Mouse (Mus musculus) kidney, postnatal 14 days (tissue): ENCODE measurements around the gene Eif3k.

Experiments used
- DNase-seq: peaks from one replicate; pipeline ENCODE4 v3.0.0; 2022; ENCODE audit warnings: mixed read lengths

The Eif3k gene

GRCm38 (mm10) chr7:28957997-28958725 is 23.5 kb downstream of the Eif3k start:
- no peak for DNase-seq

DNA sequence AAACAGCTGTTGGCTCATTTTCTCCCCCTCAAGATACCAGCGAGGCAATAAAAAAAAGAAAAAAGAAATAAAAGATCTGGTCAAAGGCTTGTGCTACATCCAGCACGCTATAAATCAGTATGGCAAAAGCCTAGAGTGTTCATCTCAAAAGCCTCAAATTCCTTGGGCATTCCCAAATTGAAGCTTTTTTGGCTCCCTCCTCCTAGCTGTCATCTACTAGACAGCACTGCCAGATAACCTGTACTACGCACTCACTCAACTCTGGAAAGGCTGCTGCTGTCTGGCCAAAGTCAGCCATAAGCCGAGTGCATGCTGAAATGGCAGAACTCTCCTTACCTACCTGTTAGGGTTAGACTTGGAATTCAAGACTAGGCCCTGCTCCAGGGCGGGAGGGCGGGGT is 24.4 kb downstream of the Eif3k start:
- DNase-seq = no peak

DNA sequence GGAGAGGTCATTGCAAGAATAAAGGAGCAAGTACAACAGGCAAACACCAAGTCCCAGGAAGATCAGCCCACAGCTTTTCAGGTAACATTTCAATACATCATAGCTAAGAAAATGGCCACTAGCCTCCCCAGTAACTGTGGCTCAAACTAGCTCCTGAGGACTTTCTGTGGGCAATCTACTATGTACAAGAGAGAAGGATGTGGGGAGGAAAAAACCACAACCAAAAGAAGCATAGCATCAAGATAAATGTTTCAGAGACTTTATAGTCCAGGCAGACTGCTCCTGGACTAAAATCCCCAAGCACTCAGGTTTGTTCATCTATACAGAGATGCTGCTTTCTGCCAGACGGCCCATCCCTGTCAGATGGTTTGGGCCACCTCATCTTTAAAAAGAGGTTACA is 25.4 kb downstream of the Eif3k start:
- DNase-seq = no peak

- DNase-seq = peak; percentile 38
Observed at GRCm38 (mm10) chr7:28955295-28955897, 26.3 kb downstream of the Eif3k start.

- no peak for DNase-seq
Observed at GRCm38 (mm10) chr7:28954773-28955172, 26.9 kb downstream of the Eif3k start.

DNA sequence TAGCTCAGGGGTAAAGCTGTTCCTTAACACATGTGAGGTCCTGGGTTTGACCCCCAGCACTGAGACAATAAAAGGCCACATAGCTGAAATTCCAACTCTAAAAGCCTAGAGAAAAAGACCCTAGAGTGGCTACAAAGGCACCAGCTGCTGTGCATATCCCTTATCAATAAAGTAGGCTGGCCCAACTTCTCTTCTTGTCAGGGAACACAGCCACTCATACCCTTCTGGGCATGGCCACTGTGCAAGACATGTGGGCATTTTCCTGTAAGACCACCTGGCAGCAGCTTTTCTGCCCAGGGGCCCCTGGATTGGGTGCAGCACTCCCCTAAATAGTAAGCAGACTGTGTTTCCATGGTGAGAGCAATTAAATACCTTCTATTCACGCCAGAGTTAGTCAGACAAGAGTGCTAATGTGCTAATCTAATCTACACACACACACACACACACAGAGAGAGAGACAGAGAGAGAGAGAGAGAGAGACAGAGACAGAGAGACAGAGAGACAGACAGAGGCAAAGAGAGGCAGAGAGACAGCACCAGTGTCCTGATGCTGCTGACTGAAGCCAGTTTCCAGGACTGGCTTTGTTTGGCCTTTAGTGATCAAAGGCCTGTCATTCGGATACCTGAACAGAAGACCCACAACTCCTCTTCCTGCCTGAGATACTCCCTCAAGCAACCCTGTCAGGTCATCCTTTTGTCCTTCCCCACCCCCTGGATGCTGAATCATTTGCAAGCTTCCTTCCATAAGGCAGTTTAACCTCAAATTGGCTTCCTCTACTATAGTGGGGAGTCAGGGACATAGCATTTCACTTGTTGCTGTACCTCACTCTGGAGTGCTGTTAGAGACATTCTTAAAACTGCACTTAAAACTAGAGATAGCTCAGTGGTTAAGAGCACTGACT is 27.9 kb downstream of the Eif3k start:
- no peak for DNase-seq

- peak; percentile 60 for DNase-seq
Observed at GRCm38 (mm10) chr7:28952786-28953185, 28.9 kb downstream of the Eif3k start.

DNA sequence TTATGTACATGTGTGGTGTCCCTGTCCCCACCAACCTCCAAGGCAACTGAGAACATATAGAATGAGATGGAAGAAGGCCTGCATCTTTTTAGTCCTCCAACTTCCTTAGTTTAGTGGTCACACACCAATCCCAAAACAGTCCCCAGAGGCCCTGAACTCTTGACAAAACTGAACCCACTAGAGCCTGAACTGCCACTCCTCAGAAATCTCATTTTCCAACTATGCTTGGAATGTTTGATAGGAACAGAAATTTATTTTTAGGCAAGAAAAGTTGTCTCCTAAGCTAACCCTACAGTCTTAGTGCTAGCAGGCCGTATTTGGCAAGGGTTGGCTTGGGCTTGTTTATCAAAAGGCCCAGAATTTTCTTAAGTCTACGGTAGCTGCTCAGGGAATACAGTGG is 29.9 kb downstream of the Eif3k start:
- DNase-seq = peak; percentile 36

DNA sequence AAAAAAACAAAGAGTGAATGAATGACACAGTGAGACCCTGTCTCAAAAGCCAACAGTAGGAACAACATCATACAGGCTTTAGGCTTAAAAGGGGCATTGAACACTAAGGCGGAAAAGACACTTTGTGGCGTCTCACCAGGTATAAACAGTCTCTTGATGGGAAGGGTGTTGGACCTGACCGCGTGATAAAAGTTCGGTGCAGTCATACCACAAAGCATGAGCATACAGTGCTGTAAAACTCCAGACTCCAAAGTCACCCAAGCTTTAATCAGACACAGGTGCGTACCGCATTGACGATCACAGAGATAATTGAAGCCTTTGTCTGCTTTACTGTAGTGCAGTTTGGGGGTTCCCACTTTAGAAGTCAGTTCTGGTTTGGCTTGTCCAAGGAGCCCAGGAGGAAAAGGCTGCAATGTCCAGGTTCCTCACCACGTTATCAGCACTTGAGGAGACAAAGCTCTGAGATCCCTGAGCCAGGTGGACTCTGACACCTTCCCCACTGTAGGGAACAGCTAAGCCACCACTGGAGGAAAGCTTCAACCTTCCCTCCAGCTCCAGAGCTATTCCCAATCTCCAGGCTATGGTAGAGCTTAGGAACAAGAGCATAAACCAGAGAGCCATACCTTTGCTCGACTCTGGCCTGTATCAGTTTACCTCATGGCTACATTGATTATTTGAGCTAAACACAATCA is 31.2 kb downstream of the Eif3k start:
- DNase-seq = no peak

DNA sequence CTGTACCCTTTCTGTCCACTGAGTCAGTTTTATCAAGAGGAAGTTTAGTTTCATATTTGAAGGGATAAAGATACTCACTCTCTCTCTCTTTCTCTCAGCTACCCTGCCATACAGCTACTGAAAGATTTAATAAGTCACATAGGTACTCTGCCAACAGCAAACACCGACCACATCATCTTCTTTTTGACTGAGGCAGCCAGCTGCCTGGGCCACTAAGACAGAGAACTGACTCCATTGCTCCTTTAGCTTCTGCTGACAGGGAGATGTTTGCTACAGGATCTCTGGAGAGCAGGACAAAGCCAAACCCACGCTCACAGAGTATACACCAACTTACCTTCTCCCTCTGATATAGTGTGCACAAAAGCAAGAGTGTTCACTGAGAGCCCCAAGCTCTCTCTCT is 32.4 kb downstream of the Eif3k start:
- no peak for DNase-seq

DNA sequence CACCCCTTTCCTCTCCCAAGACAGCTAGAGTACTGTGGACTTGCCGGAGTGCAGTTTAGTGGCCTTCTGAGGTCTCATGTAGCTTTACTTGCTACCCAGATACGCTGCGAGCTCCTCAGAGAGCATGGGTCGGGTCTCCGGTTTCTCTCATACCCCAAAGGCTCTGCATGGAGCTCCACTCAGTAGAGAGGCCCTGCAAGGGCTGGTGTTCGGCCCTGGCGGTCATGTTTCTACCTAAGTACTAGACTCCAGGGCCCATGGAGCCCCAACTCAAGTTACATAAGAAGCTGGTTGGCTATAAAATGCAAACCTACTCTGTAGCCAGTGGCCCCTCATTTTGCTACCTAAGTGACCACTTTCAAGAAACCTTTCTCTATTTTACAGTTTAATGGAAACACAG is 32.9 kb downstream of the Eif3k start:
- no peak for DNase-seq

GRCm38 (mm10) chr7:28946271-28946610 is 35.4 kb downstream of the Eif3k start:
- no peak for DNase-seq

- DNase-seq = peak; percentile 79
Observed at GRCm38 (mm10) chr7:28945416-28946270, 36.0 kb downstream of the Eif3k start.

GRCm38 (mm10) chr7:28944756-28945415 is 36.8 kb downstream of the Eif3k start:
- DNase-seq = no peak

- no peak for DNase-seq
Observed at GRCm38 (mm10) chr7:28943451-28944180, 38.0 kb downstream of the Eif3k start.

GRCm38 (mm10) chr7:28941542-28941941 is 40.1 kb downstream of the Eif3k start:
- peak; percentile 63 for DNase-seq

GRCm38 (mm10) chr7:28941129-28941528 is 40.5 kb downstream of the Eif3k start:
- no peak for DNase-seq

- no peak for DNase-seq
Observed at GRCm38 (mm10) chr7:28939418-28940183, 42.1 kb downstream of the Eif3k start.

- DNase-seq = no peak
Observed at GRCm38 (mm10) chr7:28938654-28939053, 43.0 kb downstream of the Eif3k start.

DNA sequence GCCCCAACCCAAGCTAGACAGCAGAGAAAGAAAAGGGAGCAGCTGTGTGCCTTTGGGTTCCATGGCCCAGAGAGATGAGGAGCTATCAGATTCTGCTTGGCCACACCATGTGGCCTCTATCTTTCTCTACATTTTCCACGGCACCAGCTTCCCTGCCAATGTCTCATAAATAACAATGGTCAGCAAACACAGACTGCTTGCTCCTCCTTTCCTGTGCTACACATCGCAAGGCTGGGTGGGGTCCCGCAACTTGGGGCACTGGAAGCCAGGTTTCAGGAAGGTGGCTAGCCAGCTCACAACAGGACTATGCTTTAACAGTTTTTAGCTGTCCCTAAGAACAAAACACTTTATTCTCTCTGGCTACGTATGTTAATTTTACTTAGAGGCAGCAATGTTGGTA is 44.9 kb downstream of the Eif3k start:
- DNase-seq = peak; percentile 62
